Mouse (Mus musculus): ENCODE results near the gene Araf. TPM values are rescaled to one million over a fixed set of nuclear protein-coding genes. Genes with fewer than 3 reads are reported as not detected.
"Not testable (repeated sequence)": the region's sequence is repeated elsewhere in the genome, so short reads cannot be mapped to it uniquely, and the experiment has no call there.

Araf gene
- 92.4 and 100 TPM in 2 replicates for total RNA-seq (2017)

GRCm38 (mm10) chrX:20797681-20798080 is at the start of gene Araf:
TSS of gene Araf (plus strand) at chrX:20797814.
- no peak for ATAC-seq (ENCODE audit: extremely low read depth, insufficient number of reproducible peaks, low FRiP score, poor library complexity, severe bottlenecking)

- ATAC-seq (ENCODE audit: extremely low read depth, insufficient number of reproducible peaks, low FRiP score, poor library complexity, severe bottlenecking), result no peak
These were observed 48.8 kb upstream of the Araf start for GRCm38 (mm10) chrX:20748829-20749228.

- no peak for ATAC-seq (ENCODE audit: extremely low read depth, insufficient number of reproducible peaks, low FRiP score, poor library complexity, severe bottlenecking)
These were observed 36.4 kb upstream of the Araf start for GRCm38 (mm10) chrX:20761201-20761600.

DNA sequence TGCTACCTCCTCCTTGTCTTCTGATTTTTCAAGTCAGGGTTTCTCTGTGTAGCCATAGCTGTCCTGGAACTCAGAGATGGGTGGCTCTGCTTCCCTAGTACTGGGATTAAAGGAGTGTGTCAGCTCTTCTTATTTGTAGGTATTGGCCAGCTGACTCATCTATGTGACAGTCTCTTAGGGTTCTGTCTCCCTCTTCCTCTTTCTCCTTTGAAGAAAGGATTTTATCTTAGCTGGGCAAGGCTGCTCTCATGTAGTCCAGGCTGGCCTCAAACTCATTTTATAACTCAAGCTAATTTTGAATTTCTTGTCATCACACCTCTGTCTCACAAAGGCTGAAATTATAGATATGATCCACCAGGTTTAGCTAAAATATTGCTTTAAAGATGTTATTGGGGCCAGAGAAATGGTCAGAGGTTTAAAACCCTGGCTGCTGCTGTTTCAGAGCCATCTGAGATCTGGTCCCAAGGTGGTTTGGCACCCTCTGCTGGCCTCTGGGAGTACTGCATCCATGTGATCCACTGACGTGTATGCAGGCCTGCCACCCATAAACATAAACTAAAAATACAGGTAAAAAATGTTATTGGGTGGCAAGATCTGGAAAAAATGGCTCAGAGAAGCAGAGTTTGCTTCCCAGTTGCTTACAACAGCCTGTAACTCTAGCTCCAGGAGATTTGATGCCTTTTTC is 26.8 kb upstream of the Araf start:
- ATAC-seq (ENCODE audit: extremely low read depth, insufficient number of reproducible peaks, low FRiP score, poor library complexity, severe bottlenecking), result peak; percentile 92

- ATAC-seq (ENCODE audit: extremely low read depth, insufficient number of reproducible peaks, low FRiP score, poor library complexity, severe bottlenecking), result no peak
These were observed 25.9 kb upstream of the Araf start for GRCm38 (mm10) chrX:20771666-20772065.

- no peak for ATAC-seq (ENCODE audit: extremely low read depth, insufficient number of reproducible peaks, low FRiP score, poor library complexity, severe bottlenecking)
These were observed 22.2 kb upstream of the Araf start for GRCm38 (mm10) chrX:20775271-20776016.

DNA sequence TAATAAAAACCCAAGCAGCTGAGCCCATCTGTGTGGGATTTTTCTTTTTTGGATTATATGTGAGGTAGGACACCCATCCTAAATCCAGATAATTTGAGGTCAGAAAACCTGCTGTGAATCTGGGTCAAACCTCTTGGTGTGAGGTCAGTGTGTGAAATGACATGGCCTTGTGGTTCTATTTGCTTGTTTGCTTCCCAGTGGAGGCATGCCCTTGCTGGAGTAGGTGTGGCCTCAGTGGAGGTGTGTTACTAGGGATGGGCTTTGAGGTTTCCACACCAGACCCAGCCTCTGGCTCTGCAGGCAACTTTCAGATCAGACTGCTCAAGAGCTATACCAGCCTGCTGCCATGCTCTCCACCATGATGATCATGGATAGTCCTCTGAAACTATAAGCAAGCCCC is 20.0 kb upstream of the Araf start:
- no peak for ATAC-seq (ENCODE audit: extremely low read depth, insufficient number of reproducible peaks, low FRiP score, poor library complexity, severe bottlenecking)

GRCm38 (mm10) chrX:20787309-20787708 is 10.3 kb upstream of the Araf start:
- no peak for ATAC-seq (ENCODE audit: extremely low read depth, insufficient number of reproducible peaks, low FRiP score, poor library complexity, severe bottlenecking)

- no peak for ATAC-seq (ENCODE audit: extremely low read depth, insufficient number of reproducible peaks, low FRiP score, poor library complexity, severe bottlenecking)
These were observed 5.2 kb upstream of the Araf start for GRCm38 (mm10) chrX:20792417-20792816.

- no peak for ATAC-seq (ENCODE audit: extremely low read depth, insufficient number of reproducible peaks, low FRiP score, poor library complexity, severe bottlenecking)
These were observed 4.4 kb upstream of the Araf start for GRCm38 (mm10) chrX:20793230-20793629.

DNA sequence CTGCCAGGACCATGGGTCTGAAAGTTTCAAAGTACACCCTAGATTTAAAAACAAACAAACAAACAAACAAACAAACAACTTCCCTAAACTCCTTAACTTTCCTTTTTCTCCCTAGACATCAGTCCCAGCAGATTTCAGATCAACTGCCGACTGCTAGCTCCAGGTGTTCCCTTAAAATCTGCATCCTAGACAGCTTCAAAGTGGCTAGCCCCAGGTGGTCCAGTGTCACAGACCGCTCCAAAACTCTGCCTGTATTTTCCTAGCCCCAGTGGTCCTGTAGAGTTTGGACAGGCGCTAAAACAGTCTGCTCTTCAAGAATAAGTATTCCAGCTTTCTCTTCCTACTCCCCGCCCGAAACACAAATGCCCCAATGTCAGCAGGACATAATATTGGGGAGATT is 3.4 kb upstream of the Araf start:
- no peak for ATAC-seq (ENCODE audit: extremely low read depth, insufficient number of reproducible peaks, low FRiP score, poor library complexity, severe bottlenecking)

DNA sequence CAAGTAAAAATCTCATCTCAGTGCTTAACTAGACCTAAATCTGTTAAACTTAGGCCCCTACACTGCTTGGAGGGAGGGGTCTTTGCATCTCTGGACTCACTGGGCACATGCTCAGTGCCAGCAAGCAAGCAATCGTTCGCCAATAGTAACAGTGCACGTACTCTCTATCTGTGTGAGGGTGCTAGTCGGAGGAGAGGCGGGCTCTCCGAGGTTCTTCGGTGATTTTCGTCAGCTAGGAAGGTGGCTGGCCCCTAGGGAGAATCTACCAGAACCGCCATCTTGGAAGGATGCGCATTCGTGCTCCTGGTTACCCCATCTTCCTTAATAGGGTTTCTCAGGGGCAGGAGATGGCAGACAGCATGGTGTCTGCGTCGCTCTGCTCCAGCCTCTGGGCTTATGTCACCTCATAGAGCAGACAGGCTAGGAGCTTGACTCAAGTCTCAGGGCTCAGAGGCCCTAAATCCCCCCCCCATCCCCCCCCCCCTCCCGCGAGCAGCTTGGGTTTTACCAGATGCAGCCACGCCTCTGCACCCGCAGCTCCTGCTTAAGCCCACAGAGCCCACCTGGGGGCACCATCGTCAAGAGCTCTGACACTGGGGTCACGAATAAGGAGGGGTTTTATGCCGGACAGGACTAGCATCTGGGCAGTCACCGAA is 655 bp downstream of the Araf start:
- ATAC-seq (ENCODE audit: extremely low read depth, insufficient number of reproducible peaks, low FRiP score, poor library complexity, severe bottlenecking), result peak; percentile 96

GRCm38 (mm10) chrX:20798797-20799147 is 1.2 kb downstream of the Araf start:
- no peak for ATAC-seq (ENCODE audit: extremely low read depth, insufficient number of reproducible peaks, low FRiP score, poor library complexity, severe bottlenecking)

DNA sequence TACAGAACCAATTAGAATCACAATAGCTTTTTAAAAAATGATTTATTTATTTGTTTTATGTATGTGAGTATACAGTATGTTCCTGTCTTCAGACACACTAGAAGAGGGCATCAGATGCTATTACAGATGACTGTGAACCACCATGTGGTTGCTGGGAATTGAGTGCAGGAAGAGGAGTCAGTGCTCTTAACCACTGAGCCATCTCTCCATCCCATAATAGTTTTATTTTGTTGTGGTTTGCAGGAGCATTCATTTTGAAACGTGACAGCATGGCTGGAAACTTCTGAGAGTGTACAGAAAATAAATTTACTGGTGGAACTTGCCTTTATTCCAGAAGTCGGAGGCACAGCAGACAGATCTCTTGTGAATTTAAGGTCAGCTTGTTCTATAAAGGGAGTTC is 3.8 kb downstream of the Araf start:
- no peak for ATAC-seq (ENCODE audit: extremely low read depth, insufficient number of reproducible peaks, low FRiP score, poor library complexity, severe bottlenecking)

GRCm38 (mm10) chrX:20804301-20804700 is 6.7 kb downstream of the Araf start:
- not testable (repeated sequence) for ATAC-seq (ENCODE audit: extremely low read depth, insufficient number of reproducible peaks, low FRiP score, poor library complexity, severe bottlenecking)

GRCm38 (mm10) chrX:20806295-20806694 is 8.7 kb downstream of the Araf start:
- ATAC-seq (ENCODE audit: extremely low read depth, insufficient number of reproducible peaks, low FRiP score, poor library complexity, severe bottlenecking), result no peak

DNA sequence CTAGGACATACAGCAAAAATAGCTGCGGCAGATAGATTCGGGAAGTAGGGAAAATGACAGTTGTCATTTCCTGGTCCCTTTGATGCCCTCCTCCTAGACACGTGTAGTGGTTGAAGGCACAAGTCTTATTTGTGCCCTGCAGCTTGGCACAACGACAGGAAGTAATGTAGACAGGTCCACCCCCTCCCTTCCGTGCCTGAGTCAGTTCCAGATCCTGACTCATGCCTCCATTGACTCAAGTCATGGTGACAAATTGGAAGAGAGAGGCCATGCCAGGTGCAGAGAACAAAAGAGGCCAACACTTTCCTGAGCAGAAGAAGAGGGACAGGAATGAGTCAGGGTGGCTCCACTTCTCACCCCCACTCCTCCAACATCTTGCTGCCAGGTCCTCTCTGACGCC is 19.4 kb downstream of the Araf start:
- no peak for ATAC-seq (ENCODE audit: extremely low read depth, insufficient number of reproducible peaks, low FRiP score, poor library complexity, severe bottlenecking)

- ATAC-seq (ENCODE audit: extremely low read depth, insufficient number of reproducible peaks, low FRiP score, poor library complexity, severe bottlenecking), result peak; percentile 98
These were observed 21.6 kb downstream of the Araf start for GRCm38 (mm10) chrX:20819204-20819628.

DNA sequence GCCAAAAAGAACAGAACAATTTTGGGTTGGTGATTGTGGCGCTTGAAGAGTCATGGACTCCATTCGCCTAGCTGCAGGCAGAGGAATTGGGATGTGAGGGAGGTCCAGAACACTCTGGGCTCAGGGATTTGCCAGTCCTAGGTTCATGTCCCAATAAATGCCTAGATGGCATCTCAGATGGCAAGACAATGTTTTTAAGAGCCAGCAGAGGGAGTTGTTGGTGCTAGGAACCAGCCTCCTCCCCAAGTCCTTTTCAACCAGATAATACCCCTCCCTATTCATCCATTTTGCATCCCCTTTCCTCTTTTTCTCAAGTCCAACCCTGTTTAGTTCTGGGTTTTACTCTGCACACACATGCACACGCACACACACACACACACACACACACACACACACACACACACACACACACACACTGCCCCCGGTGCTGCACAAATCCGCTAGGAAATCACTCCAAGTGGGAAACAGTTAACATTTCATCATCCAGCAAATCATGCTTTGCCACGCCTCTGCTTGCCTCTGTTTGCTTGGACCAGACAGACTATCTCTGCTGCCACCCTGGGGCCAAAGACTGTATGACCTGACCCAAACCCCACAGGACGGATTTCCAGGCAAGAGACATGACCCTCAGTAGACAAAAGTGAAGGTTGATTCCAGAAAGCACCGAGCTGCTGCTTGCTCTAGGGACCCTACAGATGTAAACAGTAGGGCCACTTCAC is 22.3 kb downstream of the Araf start:
- peak; percentile 72 for ATAC-seq (ENCODE audit: extremely low read depth, insufficient number of reproducible peaks, low FRiP score, poor library complexity, severe bottlenecking)

All from neutrophil, adult 5-6 weeks (primary cell).